Mouse (Mus musculus): ENCODE data around the gene Nes. TPM values are rescaled to one million over a fixed set of nuclear protein-coding genes. Genes with fewer than 3 reads are reported as not detected.
A peak's percentile ranks its signal among the peaks of the same experiment; 100 is the strongest.

Gene Nes
- total RNA-seq, 1 experiment, result 29.4 TPM

- DNase-seq (ENCODE audit: low read depth, low spot score), result no peak
- Histone ChIP-seq H3K36me3 (ENCODE audit: control insufficient read depth, insufficient read depth, low read length, poor library complexity, severe bottlenecking) (no peaks in the 10 kb centered on the region), H3K9ac (ENCODE audit: insufficient read depth, low read depth, low read length, poor library complexity, severe bottlenecking) (no peak overlapping the region), H3K27ac (ENCODE audit: insufficient read depth, low read depth, low read length, poor library complexity, severe bottlenecking) (no peak overlapping the region), H3K4me1 (ENCODE audit: control insufficient read depth in 2 of 2, insufficient read depth in 2 of 2, low read length in 2 of 2, poor library complexity in 1 of 2) (peaks cover 2 to 23% of the 10 kb centered on the region in 2 experiments; a peak in 2 of 4 replicates), H3K9me3 (ENCODE audit: control insufficient read depth, insufficient read depth, low read depth, low read length) (no peaks in the 10 kb centered on the region), H3K4me3 (ENCODE audit: insufficient read depth in 1 of 2, low read depth in 1 of 2, low read length in 2 of 2, poor library complexity in 1 of 2, severe bottlenecking in 1 of 2) (no peak overlapping the region)
- TF ChIP-seq HCFC1 (IDR thresholded peaks at IDR 0.05; ENCODE audit: borderline replicate concordance, insufficient read depth, low read length) (no peak), ZC3H11A (IDR thresholded peaks at IDR 0.05; ENCODE audit: borderline replicate concordance, low read depth, low read length) (no peak), MAFK (IDR thresholded peaks at IDR 0.05; ENCODE audit: insufficient read depth, low read depth, low read length) (no peak), CHD2 (IDR thresholded peaks at IDR 0.05; ENCODE audit: low read depth, low read length) (no peak), ZNF384 (IDR thresholded peaks at IDR 0.05; ENCODE audit: low read depth, low read length) (no peak)
- in situ Hi-C loops (cut with MboI; ENCODE audit: low sequenced_read_pairs in 2 of 2, unreplicated experiment in 2 of 2), result no loop called here
Measured at GRCm38 (mm10) chr3:87984094-87984493, 13.2 kb downstream of the Nes start.

DNA sequence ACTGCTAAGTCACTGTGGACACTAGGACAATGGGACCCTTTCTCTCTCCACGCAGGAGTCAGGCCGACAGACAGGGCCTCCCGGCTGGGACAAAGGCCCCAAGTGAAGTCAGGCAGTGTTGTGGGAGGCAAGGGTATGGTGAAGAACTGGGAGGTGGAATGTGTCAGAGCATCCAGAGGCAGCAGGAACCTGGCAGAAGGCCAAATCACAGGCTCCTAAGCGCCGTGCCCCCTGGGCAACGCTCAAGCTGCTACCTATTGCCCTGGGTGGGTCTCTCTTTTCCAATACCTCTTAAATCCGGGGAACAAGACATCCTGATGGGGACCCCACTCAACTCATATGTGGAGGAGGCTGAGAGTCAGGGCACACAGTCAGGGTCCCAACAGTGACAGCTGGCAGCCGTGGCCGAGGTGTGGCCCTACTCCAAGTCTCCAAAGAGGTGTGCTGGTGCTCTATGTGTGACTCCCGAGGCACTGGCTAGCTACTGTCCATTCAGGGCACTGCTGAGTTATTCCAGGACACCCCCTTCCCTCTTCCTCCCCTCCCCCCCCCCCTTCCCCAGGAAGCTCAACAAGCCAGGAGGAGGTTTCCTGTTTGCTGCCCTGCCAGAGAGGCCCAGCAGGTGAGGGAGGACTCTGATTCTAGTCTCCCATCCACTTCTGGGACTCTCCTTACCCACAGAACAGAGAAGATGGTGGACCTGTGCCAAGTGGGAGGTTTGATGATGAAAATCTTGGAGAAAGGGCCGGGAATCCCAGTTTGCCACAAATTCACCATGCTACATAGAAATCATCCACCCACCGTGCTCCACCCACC lies 14.8 kb downstream of the Nes start:
- DNase-seq (ENCODE audit: low read depth, low spot score), result no peak
- TF ChIP-seq ZC3H11A (IDR thresholded peaks at IDR 0.05; ENCODE audit: borderline replicate concordance, low read depth, low read length), result no peak
- no peak for TF ChIP-seq CHD2 (IDR thresholded peaks at IDR 0.05; ENCODE audit: low read depth, low read length)

DNA sequence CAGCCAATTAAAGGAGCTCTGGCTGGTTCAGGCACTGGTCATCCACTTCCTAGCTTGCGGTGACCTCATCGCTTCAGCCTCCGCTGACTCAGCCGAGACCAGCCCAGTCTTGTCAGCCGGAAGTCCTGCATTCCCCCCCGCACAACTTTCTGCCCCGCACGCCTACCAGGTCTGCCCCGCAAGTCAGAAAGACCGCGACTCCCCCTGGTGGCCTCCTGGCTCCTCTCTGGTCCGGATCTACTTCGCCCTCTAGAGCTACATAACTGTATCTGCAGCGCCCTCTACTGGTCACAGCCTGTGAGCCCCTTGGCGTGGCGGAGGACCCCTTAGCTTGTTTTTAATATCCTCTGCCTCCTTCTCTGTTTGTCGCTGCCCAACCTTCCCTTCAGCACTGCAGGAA lies 16.0 kb downstream of the Nes start:
- H3K4me3 ChIP-seq (ENCODE audit: insufficient read depth in 1 of 2, low read depth in 1 of 2, low read length in 2 of 2, poor library complexity in 1 of 2, severe bottlenecking in 1 of 2), result peak overlapping the region in 1 of 2 experiments; percentile 60; a peak in 2 of 4 replicates
- H3K4me1 ChIP-seq (ENCODE audit: control insufficient read depth in 2 of 2, insufficient read depth in 2 of 2, low read length in 2 of 2, poor library complexity in 1 of 2), result peaks cover 2 to 29% of the 10 kb centered on the region in 2 experiments; a peak in 2 of 4 replicates
- peak; percentile 98 for DNase-seq (ENCODE audit: low read depth, low spot score)
- H3K27ac ChIP-seq (ENCODE audit: insufficient read depth, low read depth, low read length, poor library complexity, severe bottlenecking), result no peak overlapping the region
- H3K36me3 ChIP-seq (ENCODE audit: control insufficient read depth, insufficient read depth, low read length, poor library complexity, severe bottlenecking), result no peaks in the 10 kb centered on the region
- peak; percentile 21; the same call in 1 of the 2 replicates for TF ChIP-seq HCFC1 (IDR thresholded peaks at IDR 0.05; ENCODE audit: borderline replicate concordance, insufficient read depth, low read length)
- peak; percentile 84 for TF ChIP-seq ZC3H11A (IDR thresholded peaks at IDR 0.05; ENCODE audit: borderline replicate concordance, low read depth, low read length)
- 0 out of 2 replicates have a peak, but pooled peaks have one; percentile 59 for TF ChIP-seq MAFK (IDR thresholded peaks at IDR 0.05; ENCODE audit: insufficient read depth, low read depth, low read length)
- no peak for TF ChIP-seq CHD2 (IDR thresholded peaks at IDR 0.05; ENCODE audit: low read depth, low read length)
- H3K9ac ChIP-seq (ENCODE audit: insufficient read depth, low read depth, low read length, poor library complexity, severe bottlenecking), result no peak overlapping the region; the same call in 1 of the 2 replicates
- no peaks in the 10 kb centered on the region for H3K9me3 ChIP-seq (ENCODE audit: control insufficient read depth, insufficient read depth, low read depth, low read length)
- in situ Hi-C loops (cut with MboI; ENCODE audit: low sequenced_read_pairs in 2 of 2, unreplicated experiment in 2 of 2), result loop anchor here in 1 of 2 experiments (5.0 kb wide), 1 partner anchor 50 kb away; no protein-coding TSS in a partner anchor

More for the DNA sequence above, 14.8 kb downstream of the Nes start:
- peaks cover 2 to 30% of the 10 kb centered on the region in 2 experiments; a peak in 2 of 4 replicates for H3K4me1 ChIP-seq (ENCODE audit: control insufficient read depth in 2 of 2, insufficient read depth in 2 of 2, low read length in 2 of 2, poor library complexity in 1 of 2)
- no peak overlapping the region for H3K27ac ChIP-seq (ENCODE audit: insufficient read depth, low read depth, low read length, poor library complexity, severe bottlenecking)
- no peak overlapping the region for H3K4me3 ChIP-seq (ENCODE audit: insufficient read depth in 1 of 2, low read depth in 1 of 2, low read length in 2 of 2, poor library complexity in 1 of 2, severe bottlenecking in 1 of 2)
- no peak overlapping the region for H3K9ac ChIP-seq (ENCODE audit: insufficient read depth, low read depth, low read length, poor library complexity, severe bottlenecking)
- H3K9me3 ChIP-seq (ENCODE audit: control insufficient read depth, insufficient read depth, low read depth, low read length), result no peaks in the 10 kb centered on the region
- in situ Hi-C loops (cut with MboI; ENCODE audit: low sequenced_read_pairs in 2 of 2, unreplicated experiment in 2 of 2), result loop anchor here in 1 of 2 experiments (5.0 kb wide), 1 partner anchor 48 kb away; no protein-coding TSS in a partner anchor
- no peaks in the 10 kb centered on the region for H3K36me3 ChIP-seq (ENCODE audit: control insufficient read depth, insufficient read depth, low read length, poor library complexity, severe bottlenecking)

- no peak overlapping the region for H3K27ac ChIP-seq (ENCODE audit: insufficient read depth, low read depth, low read length, poor library complexity, severe bottlenecking)
- peaks cover under 1 to 23% of the 10 kb centered on the region in 2 experiments; a peak in 2 of 4 replicates for H3K4me1 ChIP-seq (ENCODE audit: control insufficient read depth in 2 of 2, insufficient read depth in 2 of 2, low read length in 2 of 2, poor library complexity in 1 of 2)
- peak; percentile 74 for DNase-seq (ENCODE audit: low read depth, low spot score)
- peak overlapping the region; percentile 53 to 60 for H3K4me3 ChIP-seq (ENCODE audit: insufficient read depth in 1 of 2, low read depth in 1 of 2, low read length in 2 of 2, poor library complexity in 1 of 2, severe bottlenecking in 1 of 2)
- peak overlapping the region; percentile 26; the same call in 1 of the 2 replicates for H3K9ac ChIP-seq (ENCODE audit: insufficient read depth, low read depth, low read length, poor library complexity, severe bottlenecking)
- TF ChIP-seq MAFK (IDR thresholded peaks at IDR 0.05; ENCODE audit: insufficient read depth, low read depth, low read length) (no peak), CHD2 (IDR thresholded peaks at IDR 0.05; ENCODE audit: low read depth, low read length) (no peak), HCFC1 (IDR thresholded peaks at IDR 0.05; ENCODE audit: borderline replicate concordance, insufficient read depth, low read length) (no peak), ZNF384 (IDR thresholded peaks at IDR 0.05; ENCODE audit: low read depth, low read length) (no peak), ZC3H11A (IDR thresholded peaks at IDR 0.05; ENCODE audit: borderline replicate concordance, low read depth, low read length) (no peak)
- in situ Hi-C loops (cut with MboI; ENCODE audit: low sequenced_read_pairs in 2 of 2, unreplicated experiment in 2 of 2), result loop anchor here in 1 of 2 experiments (5.0 kb wide), 1 partner anchor 50 kb away; no protein-coding TSS in a partner anchor
- H3K36me3 ChIP-seq (ENCODE audit: control insufficient read depth, insufficient read depth, low read length, poor library complexity, severe bottlenecking), result no peaks in the 10 kb centered on the region
- H3K9me3 ChIP-seq (ENCODE audit: control insufficient read depth, insufficient read depth, low read depth, low read length), result no peaks in the 10 kb centered on the region
Measured at GRCm38 (mm10) chr3:87987633-87988032, 16.8 kb downstream of the Nes start.

Measured in ES-E14 (cell line).